10 mouse cellular contexts compared by ENCODE assay signal in the genomic region with DNA sequence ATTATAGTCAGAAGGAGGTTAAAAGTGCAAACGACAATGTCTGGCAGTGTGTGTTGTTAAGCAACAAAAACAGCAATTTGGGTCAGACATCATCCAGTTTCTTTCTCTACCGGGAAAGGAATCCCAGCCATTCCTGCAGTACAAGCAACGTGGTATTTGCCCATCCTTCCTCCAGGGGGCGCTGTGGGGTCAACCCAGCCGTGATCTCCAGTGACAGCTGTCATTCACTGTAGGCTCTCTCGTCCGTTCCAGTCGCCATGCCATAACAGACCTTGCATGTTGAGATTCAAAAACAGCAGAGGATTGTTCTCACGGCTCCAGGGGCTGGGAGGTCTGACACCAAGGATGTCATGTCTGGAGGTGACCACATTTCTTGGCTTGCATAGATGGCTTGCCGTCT.
DNase-seq lines count a peak whose midpoint lies in the region; ATAC-seq and TF ChIP-seq lines count a peak whose summit lies in the region.
"Had no signal": no experiment of that assay in that cellular context is flagged by ENCODE, and none has a peak within 500 bp of the region (broad histone marks: within the 10 kb centered on the region; RNA-seq: fewer than 3 reads in every experiment).

No protein-coding gene starts in this region.

- no peaks in the 10 kb centered on the region for H3K27me3 ChIP-seq in neural tube, embryonic 15.5 days (replicated peaks)
- H3K27me3 ChIP-seq: heart, embryonic 15.5 days; lung, embryonic 15.5 days had no signal

- peak; percentile 40 for DNase-seq in gastrocnemius, adult 2 months
- DNase-seq in gastrocnemius, adult 8-10 months (ENCODE audit: low spot score in 2 of 2): no peak
- peak; percentile 20 for DNase-seq in neural tube, embryonic 10.5 days (ENCODE audit: extremely low spot score, low spot score)
- peak; percentile 40 for DNase-seq in c-Kit-positive CD71-positive TER-119-positive erythroid progenitor cells, embryonic 14.5 days (ENCODE audit: low spot score)
- peak; percentile 76 for DNase-seq in lung, postnatal 10 days
- DNase-seq in yolk sac, embryonic 10.5 days (ENCODE audit: low spot score): peak; percentile 17
- DNase-seq in left cerebral cortex, adult 11 months (ENCODE audit: low spot score): no peak

- no peaks in the 10 kb centered on the region for H3K36me3 ChIP-seq in neural tube, embryonic 15.5 days
- H3K36me3 ChIP-seq: heart, embryonic 15.5 days; lung, embryonic 15.5 days had no signal

- peak; percentile 64 for TF ChIP-seq CTCF in gastrocnemius, adult 2 months (IDR thresholded peaks at IDR 0.05)

- H3K27ac ChIP-seq in gastrocnemius, adult 2 months: no peak overlapping the region
- H3K27ac ChIP-seq in neural tube, embryonic 15.5 days (replicated peaks): no peak overlapping the region
- H3K27ac ChIP-seq: heart, embryonic 15.5 days; lung, embryonic 15.5 days had no signal

- no peaks in the 10 kb centered on the region for H3K4me1 ChIP-seq in neural tube, embryonic 15.5 days
- H3K4me1 ChIP-seq: lung, embryonic 15.5 days had no signal

- ATAC-seq in neural tube, embryonic 15.5 days (ENCODE audit: low FRiP score): no peak

- WGBS in neural tube, embryonic 15.5 days: 52% methylated on average over 10 of the region's 10 CpGs

- H3K9ac ChIP-seq in neural tube, embryonic 15.5 days (replicated peaks): no peak overlapping the region
- H3K9ac ChIP-seq: heart, embryonic 15.5 days; lung, embryonic 15.5 days had no signal

- no peak overlapping the region for H3K4me2 ChIP-seq in neural tube, embryonic 15.5 days
- H3K4me2 ChIP-seq: heart, embryonic 15.5 days; lung, embryonic 15.5 days had no signal

- H3K4me3 ChIP-seq in gastrocnemius, adult 2 months: no peak overlapping the region
- H3K4me3 ChIP-seq in neural tube, embryonic 15.5 days (replicated peaks): no peak overlapping the region
- H3K4me3 ChIP-seq: heart, embryonic 15.5 days; lung, embryonic 15.5 days had no signal

- intact Hi-C loops in gastrocnemius, adult 2 months (cut with DNase I): no loop called here

- H3K9me3 ChIP-seq in neural tube, embryonic 15.5 days (replicated peaks): no peaks in the 10 kb centered on the region
- H3K9me3 ChIP-seq: heart, embryonic 15.5 days; lung, embryonic 15.5 days had no signal

Comparison
In these comparisons a context has a peak if more than half of its experiments do, and no peak if none do; other contexts are left out.
1. DNase-seq: peak in gastrocnemius, adult 2 months (single experiment), neural tube, embryonic 10.5 days (single experiment), c-Kit-positive CD71-positive TER-119-positive erythroid progenitor cells, embryonic 14.5 days (single experiment), lung, postnatal 10 days (single experiment) and yolk sac, embryonic 10.5 days (single experiment); none in gastrocnemius, adult 8-10 months (0 of 2) and left cerebral cortex, adult 11 months (single experiment).